Mouse (Mus musculus) intestine, postnatal 0 days (tissue): Measurements from ENCODE around the gene Ppp1r9a. TPM values are rescaled to one million over a fixed set of nuclear protein-coding genes. Genes with fewer than 3 reads are reported as not detected.

Experiments
- ATAC-seq: fragments of 200-750 bp; cut with Nextera tagmentation; 2 replicates; pipeline ENCODE4 v1.8.0; 2017; ENCODE audit warnings: mild to moderate bottlenecking, moderate TSS enrichment, moderate library complexity
- H3K27ac ChIP-seq: fragments of 300-500 bp; sonication (generic); 2 replicates; pipeline ENCODE4 v1.5.1; 2014; ENCODE audit warnings: mild to moderate bottlenecking, low read depth, low read length, moderate library complexity
- H3K27me3 ChIP-seq: fragments of 300-500 bp; sonication (generic); replicated peaks from 2 replicates; pipeline ENCODE4 v1.6.1; 2014; ENCODE audit warnings: low read length, mixed read lengths; ENCODE audit not compliant: control insufficient read depth, insufficient read depth
- H3K36me3 ChIP-seq: fragments of 300-500 bp; sonication (generic); 2 replicates; pipeline ENCODE4 v1.6.1; 2014; ENCODE audit warnings: mild to moderate bottlenecking, moderate library complexity; ENCODE audit not compliant: control insufficient read depth, insufficient read depth
- H3K4me1 ChIP-seq: fragments of 300-500 bp; sonication (generic); replicated peaks from 2 replicates; pipeline ENCODE4 v1.6.1; 2014; ENCODE audit warnings: antibody characterized with exemption, low read length, mixed read lengths; ENCODE audit not compliant: control insufficient read depth, insufficient read depth
- H3K4me2 ChIP-seq: fragments of 300-500 bp; sonication (generic); replicated peaks from 2 replicates; pipeline ENCODE4 v1.6.1; 2014; ENCODE audit warnings: low read depth, mild to moderate bottlenecking, moderate library complexity
- H3K4me3 ChIP-seq: fragments of 300-500 bp; sonication (generic); 2 replicates; pipeline ENCODE4 v1.5.1; 2014; ENCODE audit warnings: low read depth, low read length
- H3K9ac ChIP-seq: fragments of 300-500 bp; sonication (generic); 2 replicates; pipeline ENCODE4 v1.6.1; 2014; ENCODE audit warnings: mild to moderate bottlenecking, low read depth, low read length
- H3K9me3 ChIP-seq: fragments of 300-500 bp; sonication (generic); 2 replicates; pipeline ENCODE4 v1.6.1; 2016; ENCODE audit warnings: mixed run types; ENCODE audit not compliant: control insufficient read depth
- CTCF ChIP-seq: sonication (generic); IDR thresholded peaks from 2 replicates; pipeline ENCODE4 v1.5.1; 2016; ENCODE audit warnings: low read depth, mild to moderate bottlenecking, control low read depth, antibody characterized with exemption, moderate library complexity
- WGBS: fragments of 180-500 bp; shearing (Covaris S2); extraction: QIAGEN DNeasy Blood & Tissue Kit; methylation state at CpG from one replicate; pipeline ENCODE4 v1.1.7; 2014; 5-methylcytosine and 5-hydroxymethylcytosine counted together
- polyA plus RNA-seq: library from polyadenylated mRNA; unstranded; fragments of >200 nt; fragmentation: Nextera tagmentation; extraction: Ambion mirVana; gene quantifications from 2 replicates; pipeline ENCODE4 v1.2.1, GENCODE M21; 2015

The Ppp1r9a gene
- polyA plus RNA-seq, 1 experiment from 2014 or later: 2.1 TPM

DNA sequence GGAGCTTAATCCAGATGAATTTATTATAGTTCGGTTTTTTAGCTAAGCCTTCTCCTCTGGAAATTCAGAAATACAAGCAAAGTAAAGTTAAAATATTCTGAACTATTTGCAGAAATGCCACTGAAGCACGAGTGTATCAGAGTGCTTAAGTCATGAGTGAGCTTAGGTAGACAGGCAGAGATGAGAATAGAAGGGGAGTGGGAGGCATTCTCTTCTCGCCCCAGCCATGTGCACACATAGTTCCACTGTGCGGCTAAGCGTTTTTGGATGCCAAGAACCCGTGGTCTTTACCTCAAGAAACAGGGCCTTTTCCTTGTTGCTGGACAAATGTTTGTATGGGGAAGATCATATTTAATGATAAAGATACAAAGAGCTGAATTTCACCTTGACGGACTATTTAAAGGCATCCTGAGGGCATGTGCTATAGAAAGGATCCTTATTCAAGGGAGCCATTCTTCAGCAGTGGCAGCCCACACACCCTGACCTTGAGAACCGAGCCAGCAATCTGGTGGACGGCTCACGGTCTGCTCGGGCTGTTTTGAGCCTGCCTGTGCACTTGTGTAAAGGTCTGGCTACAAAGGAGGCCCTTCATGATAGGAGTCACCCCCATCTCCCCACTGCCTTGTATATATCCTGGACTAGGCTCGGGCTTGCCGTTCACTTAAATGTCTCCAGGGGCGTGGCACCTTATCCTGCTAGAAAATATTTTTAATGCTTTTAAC lies 23.4 kb downstream of the Ppp1r9a start:
- no peak overlapping the region for H3K27ac ChIP-seq
- H3K4me2 ChIP-seq: no peak overlapping the region
- H3K27me3 ChIP-seq: no peaks in the 10 kb centered on the region
- no peak for ATAC-seq
- H3K36me3 ChIP-seq: no peaks in the 10 kb centered on the region
- TF ChIP-seq CTCF: no peak
- no peak overlapping the region for H3K4me3 ChIP-seq
- WGBS: 61% methylated on average over 14 of the region's 14 CpGs
- H3K9ac ChIP-seq: no peak overlapping the region
- no peaks in the 10 kb centered on the region for H3K4me1 ChIP-seq
- no peaks in the 10 kb centered on the region for H3K9me3 ChIP-seq

DNA sequence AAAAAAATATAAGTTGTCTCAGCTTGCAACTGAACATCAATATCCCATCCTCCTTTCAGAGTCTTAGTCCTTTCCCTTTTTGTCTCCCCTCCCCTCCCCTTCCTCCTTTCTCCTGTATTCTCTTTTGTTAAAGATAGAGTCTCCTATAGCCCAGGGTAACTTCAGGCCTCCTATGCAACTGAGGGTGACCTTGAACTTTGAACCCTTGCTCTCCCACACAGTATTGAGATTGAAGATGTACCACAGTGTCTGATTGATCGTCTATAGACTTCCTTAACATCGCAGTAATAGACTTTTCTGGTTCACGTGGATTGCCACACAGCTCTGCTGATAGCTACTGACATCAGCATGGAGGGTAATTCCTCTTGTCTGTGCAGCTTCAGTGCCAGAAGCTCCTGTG lies 27.6 kb downstream of the Ppp1r9a start:
- Histone ChIP-seq H3K9ac (no peak overlapping the region), H3K27me3 (no peaks in the 10 kb centered on the region), H3K4me1 (no peaks in the 10 kb centered on the region), H3K36me3 (no peaks in the 10 kb centered on the region), H3K9me3 (no peaks in the 10 kb centered on the region), H3K27ac (no peak overlapping the region), H3K4me3 (no peak overlapping the region), H3K4me2 (no peak overlapping the region)
- no peak for TF ChIP-seq CTCF
- WGBS: 79% methylated on average over 3 of the region's 3 CpGs
- ATAC-seq: no peak

DNA sequence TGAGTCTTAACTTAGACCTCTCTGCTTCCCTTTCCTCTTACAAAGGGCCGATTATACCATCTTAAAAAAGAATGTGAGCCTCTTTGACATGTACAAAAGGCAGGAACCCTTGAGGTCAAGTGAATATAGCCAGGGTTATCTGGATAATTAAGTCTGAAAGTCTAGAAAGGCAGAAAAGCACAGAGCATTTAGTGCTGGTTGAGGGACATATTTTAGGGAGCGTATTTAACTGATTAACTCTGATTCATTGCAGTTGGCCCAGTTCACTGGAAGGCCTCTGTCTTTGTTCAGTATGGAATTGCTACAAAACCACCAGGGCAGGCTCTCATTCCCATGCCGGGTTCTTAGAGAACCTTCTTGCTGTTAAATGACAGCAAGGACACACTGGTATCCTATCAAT lies 36.2 kb downstream of the Ppp1r9a start:
- Histone ChIP-seq H3K36me3 (no peaks in the 10 kb centered on the region), H3K27me3 (no peaks in the 10 kb centered on the region), H3K4me3 (no peak overlapping the region), H3K4me2 (no peak overlapping the region), H3K9me3 (no peaks in the 10 kb centered on the region), H3K9ac (no peak overlapping the region), H3K4me1 (no peaks in the 10 kb centered on the region), H3K27ac (no peak overlapping the region)
- 59% methylated on average over 3 of the region's 3 CpGs for WGBS
- no peak for ATAC-seq
- TF ChIP-seq CTCF: no peak

DNA sequence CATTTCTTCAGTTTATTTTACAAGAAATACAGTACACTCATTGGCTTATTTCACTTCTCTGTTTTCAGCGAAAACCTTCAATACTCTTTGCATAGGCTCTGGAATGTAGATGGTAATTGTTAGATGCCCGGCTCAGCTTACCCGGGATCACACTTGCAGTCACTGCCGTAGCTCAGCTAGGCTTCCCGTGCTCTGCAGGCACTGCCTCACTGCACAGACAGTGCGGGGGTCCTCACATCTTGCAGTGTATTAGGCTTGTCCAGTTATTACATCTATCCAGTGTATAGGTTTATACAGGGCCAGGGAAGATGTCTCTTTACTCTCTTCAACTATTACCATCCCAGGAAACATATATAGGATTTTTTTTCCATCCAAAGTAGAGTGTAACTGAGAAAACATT lies 37.4 kb downstream of the Ppp1r9a start:
- Histone ChIP-seq H3K4me2 (no peak overlapping the region), H3K9me3 (no peaks in the 10 kb centered on the region), H3K4me3 (no peak overlapping the region), H3K27ac (no peak overlapping the region), H3K27me3 (no peaks in the 10 kb centered on the region), H3K4me1 (no peaks in the 10 kb centered on the region), H3K9ac (no peak overlapping the region), H3K36me3 (no peaks in the 10 kb centered on the region)
- no peak for TF ChIP-seq CTCF
- WGBS: 78% methylated on average over 6 of the region's 6 CpGs
- no peak for ATAC-seq

DNA sequence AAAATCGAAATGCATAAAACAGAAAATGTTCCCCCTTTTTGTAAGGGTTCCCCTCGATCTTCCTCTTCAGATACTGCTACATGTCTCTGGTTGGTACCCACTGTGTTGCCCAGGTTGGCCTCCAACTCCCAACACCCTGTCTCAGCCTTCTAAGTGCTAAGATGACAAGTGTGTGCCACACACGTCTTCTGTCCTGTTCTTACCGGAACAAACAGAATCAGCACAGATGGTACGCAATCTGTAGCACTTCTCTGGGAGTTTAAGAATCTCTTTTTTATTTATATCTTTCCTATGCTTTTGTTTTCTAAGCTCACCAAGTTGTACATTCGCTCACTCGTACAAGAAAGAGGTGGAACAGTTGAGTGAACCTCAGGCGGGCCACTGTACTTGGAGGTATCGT lies 37.9 kb downstream of the Ppp1r9a start:
- Histone ChIP-seq H3K9me3 (no peaks in the 10 kb centered on the region), H3K4me1 (no peaks in the 10 kb centered on the region), H3K9ac (no peak overlapping the region), H3K27ac (no peak overlapping the region), H3K36me3 (no peaks in the 10 kb centered on the region), H3K27me3 (no peaks in the 10 kb centered on the region), H3K4me2 (no peak overlapping the region), H3K4me3 (no peak overlapping the region)
- TF ChIP-seq CTCF: no peak
- 89% methylated on average over 9 of the region's 9 CpGs for WGBS
- ATAC-seq: no peak

DNA sequence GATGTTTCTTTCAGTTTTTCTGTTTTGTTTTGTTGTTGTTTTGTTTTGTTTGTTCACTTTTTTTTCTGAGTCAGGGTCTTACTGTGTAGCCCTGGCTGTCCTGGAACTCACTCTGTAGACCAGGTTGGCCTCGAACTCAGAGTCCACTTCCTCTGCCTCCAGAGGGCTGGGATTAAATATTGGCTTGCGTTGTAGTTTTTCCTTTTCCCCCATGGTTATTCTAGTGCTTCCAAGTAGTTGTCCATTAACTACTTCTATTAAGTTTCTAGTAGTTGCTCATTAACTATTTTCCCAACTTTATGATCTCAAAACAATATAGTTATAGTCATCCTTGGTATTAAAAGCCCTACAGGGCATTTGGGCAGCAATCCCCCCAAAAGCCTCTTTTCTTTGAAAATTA lies 41.1 kb downstream of the Ppp1r9a start:
- WGBS: 54% methylated on average over 2 of the region's 2 CpGs
- Histone ChIP-seq H3K9ac (no peak overlapping the region), H3K27me3 (no peaks in the 10 kb centered on the region), H3K4me2 (no peak overlapping the region), H3K36me3 (no peaks in the 10 kb centered on the region), H3K4me1 (no peaks in the 10 kb centered on the region), H3K27ac (no peak overlapping the region), H3K9me3 (no peaks in the 10 kb centered on the region), H3K4me3 (no peak overlapping the region)
- ATAC-seq: peak; percentile 56
- no peak for TF ChIP-seq CTCF
